Mouse (Mus musculus): ENCODE results near the gene Gm12845. TPM values are rescaled to one million over a fixed set of nuclear protein-coding genes. Genes with fewer than 3 reads are reported as not detected.

The Gm12845 gene
- not detected in 2 replicates for total RNA-seq (2014; rRNA removed; ENCODE audit: low replicate concordance)
- polyA plus RNA-seq (2015; fragmentation: Nextera tagmentation; extraction: Ambion mirVana), result not detected in 2 replicates

DNA sequence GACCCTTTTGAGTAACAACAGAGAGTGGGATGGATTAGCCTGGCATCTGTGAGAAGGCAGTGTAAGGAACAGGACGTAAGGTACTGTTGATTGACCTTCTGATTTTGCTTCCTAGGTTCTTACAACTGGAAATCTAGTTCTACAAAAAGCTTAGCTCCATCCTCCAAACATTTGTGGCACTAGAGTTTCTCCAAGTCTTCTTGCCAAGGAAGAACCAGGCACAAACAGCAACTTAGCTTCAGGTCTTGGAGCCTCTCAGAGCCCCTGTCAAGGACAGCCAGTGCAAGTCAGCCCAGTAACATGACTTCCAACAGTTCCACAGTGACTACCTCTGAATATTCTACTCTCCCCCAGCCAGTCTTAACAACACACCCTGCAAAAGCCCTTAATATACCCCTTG lies at the start of gene Gm12845:
Gm12845 (plus strand) TSS at position 301 of the 400 bp plus-strand sequence.
- no peak for ATAC-seq (ENCODE audit: insufficient read depth, low read depth)
- H3K27me3 ChIP-seq (ENCODE audit: control insufficient read depth, insufficient read depth, low read length), result no peaks in the 10 kb centered on the region
- no peak within 1 kb of the TSS for H3K4me2 ChIP-seq (ENCODE audit: low read depth, low read length)
- no peaks in the 10 kb centered on the region for H3K9me3 ChIP-seq (replicated peaks; ENCODE audit: control insufficient read depth, low read length)
- H3K4me3 ChIP-seq (ENCODE audit: low read depth, low read length), result no peak within 1 kb of the TSS
- 92% methylated on average over 1 of the region's 1 CpGs for WGBS
- no peak for DNase-seq (ENCODE audit: low spot score)
- TF ChIP-seq EP300 (IDR thresholded peaks at IDR 0.05; ENCODE audit: low read depth) (no peak), CTCF (IDR thresholded peaks at IDR 0.05; ENCODE audit: low read depth) (no peak)
- no peak within 1 kb of the TSS for H3K9ac ChIP-seq (replicated peaks; ENCODE audit: low read depth, low read length)
- no peaks in the 10 kb centered on the region for H3K4me1 ChIP-seq (ENCODE audit: control insufficient read depth, insufficient read depth)
- no peaks in the 10 kb centered on the region for H3K36me3 ChIP-seq (replicated peaks; ENCODE audit: control insufficient read depth, insufficient read depth, low read length)
- no peak within 1 kb of the TSS for H3K27ac ChIP-seq (ENCODE audit: low read depth)

DNA sequence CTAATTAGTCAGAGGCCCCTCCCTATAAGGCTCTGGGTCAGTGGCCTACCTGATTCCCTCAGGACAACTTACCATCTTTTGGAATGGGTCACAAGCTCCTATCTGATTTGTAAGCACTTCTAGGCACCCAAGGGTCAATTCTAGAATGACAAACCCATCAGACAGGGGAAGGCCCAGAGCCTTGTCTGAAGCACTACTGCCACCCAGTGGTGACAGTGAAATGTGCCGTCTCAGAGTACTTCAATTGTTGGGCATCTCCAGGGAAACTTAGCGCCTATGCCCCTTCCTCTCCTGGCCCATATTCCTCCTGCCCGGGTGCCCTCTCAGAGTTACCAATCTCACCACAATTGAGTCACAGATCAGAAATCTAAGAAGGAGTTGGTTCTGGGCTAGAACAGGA lies 47.3 kb upstream of the Gm12845 start:
- H3K4me1 ChIP-seq (ENCODE audit: control insufficient read depth, insufficient read depth), result no peaks in the 10 kb centered on the region
- H3K9me3 ChIP-seq (replicated peaks; ENCODE audit: control insufficient read depth, low read length), result no peaks in the 10 kb centered on the region
- DNase-seq (ENCODE audit: low spot score) (peak; percentile 68), ATAC-seq (ENCODE audit: insufficient read depth, low read depth) (peak; percentile 61)
- no peak overlapping the region for H3K4me3 ChIP-seq (ENCODE audit: low read depth, low read length)
- TF ChIP-seq CTCF (IDR thresholded peaks at IDR 0.05; ENCODE audit: low read depth) (peak; percentile 93), EP300 (IDR thresholded peaks at IDR 0.05; ENCODE audit: low read depth) (no peak)
- H3K36me3 ChIP-seq (replicated peaks; ENCODE audit: control insufficient read depth, insufficient read depth, low read length), result peaks cover 74% of the 10 kb centered on the region
- WGBS, result 17% methylated on average over 3 of the region's 3 CpGs
- H3K27ac ChIP-seq (ENCODE audit: low read depth), result no peak overlapping the region
- no peak overlapping the region for H3K4me2 ChIP-seq (ENCODE audit: low read depth, low read length)
- H3K9ac ChIP-seq (replicated peaks; ENCODE audit: low read depth, low read length), result no peak overlapping the region
- no peaks in the 10 kb centered on the region for H3K27me3 ChIP-seq (ENCODE audit: control insufficient read depth, insufficient read depth, low read length)

DNA sequence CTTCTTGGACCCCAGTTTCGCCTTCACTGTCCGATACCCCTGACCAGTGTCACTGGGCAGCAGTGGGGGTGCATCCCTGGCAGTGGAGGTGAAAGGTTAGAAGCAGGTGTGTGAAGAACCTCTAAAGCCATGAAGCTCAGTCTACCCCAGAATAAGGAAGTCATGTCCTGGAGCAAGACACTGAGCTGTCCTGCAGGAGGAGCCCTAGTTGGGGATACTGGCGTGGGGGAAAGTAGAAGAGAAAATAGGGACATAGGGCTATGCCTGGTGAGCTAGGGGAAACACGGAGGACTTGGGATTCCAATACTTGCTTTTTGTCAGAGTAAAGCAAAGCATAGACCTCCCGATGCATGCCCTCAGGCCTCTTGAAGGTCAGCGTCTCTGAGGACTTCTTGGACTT lies 43.2 kb upstream of the Gm12845 start:
- WGBS, result 68% methylated on average over 6 of the region's 6 CpGs
- Histone ChIP-seq H3K27ac (ENCODE audit: low read depth) (no peak overlapping the region), H3K4me1 (ENCODE audit: control insufficient read depth, insufficient read depth) (0 out of 2 replicates have a peak, but pooled peaks cover 6% of the 10 kb centered on the region), H3K36me3 (replicated peaks; ENCODE audit: control insufficient read depth, insufficient read depth, low read length) (peaks cover 42% of the 10 kb centered on the region), H3K4me2 (ENCODE audit: low read depth, low read length) (peak overlapping the region; percentile 96), H3K4me3 (ENCODE audit: low read depth, low read length) (peak overlapping the region; percentile 88; the same call in 1 of the 2 replicates), H3K9me3 (replicated peaks; ENCODE audit: control insufficient read depth, low read length) (no peaks in the 10 kb centered on the region), H3K27me3 (ENCODE audit: control insufficient read depth, insufficient read depth, low read length) (no peaks in the 10 kb centered on the region), H3K9ac (replicated peaks; ENCODE audit: low read depth, low read length) (peak overlapping the region; percentile 86; the same call in 1 of the 2 replicates)
- ATAC-seq (ENCODE audit: insufficient read depth, low read depth), result no peak
- no peak for TF ChIP-seq CTCF (IDR thresholded peaks at IDR 0.05; ENCODE audit: low read depth)
- TF ChIP-seq EP300 (IDR thresholded peaks at IDR 0.05; ENCODE audit: low read depth), result no peak
- DNase-seq (ENCODE audit: low spot score), result no peak

DNA sequence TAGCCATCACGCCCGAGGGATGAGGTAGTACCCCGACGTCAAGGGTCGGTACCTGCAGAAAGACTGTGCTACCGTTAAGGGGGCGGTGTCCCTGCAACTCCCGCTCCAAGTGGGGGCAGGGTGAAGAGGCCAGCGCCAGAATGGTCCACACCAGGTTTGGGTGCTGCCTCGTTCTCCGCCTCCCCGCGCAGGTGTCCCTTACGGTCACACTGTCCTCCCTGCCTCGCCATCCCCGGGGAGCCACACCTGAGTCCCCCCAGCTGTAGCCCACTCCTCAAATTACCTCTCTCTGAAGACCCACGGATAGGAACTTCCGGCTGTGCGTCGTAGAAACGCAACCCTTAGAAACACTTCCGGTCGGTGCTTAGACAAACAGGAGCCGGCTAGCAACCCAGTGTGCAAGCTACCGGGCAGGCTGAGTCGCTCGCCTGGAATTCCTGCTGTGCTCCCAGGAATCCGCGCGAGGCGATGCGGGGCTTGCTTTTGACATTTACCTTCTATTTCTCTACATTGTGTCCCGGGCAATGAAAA lies 42.2 kb upstream of the Gm12845 start, which contains the start of gene Dmap1:
Dmap1 (minus strand) TSS at position 343 of the 531 bp plus-strand sequence.
- Histone ChIP-seq H3K4me2 (ENCODE audit: low read depth, low read length) (peak within 1 kb of the TSS; percentile 96), H3K27ac (ENCODE audit: low read depth) (peak within 1 kb of the TSS; percentile 56; the same call in 1 of the 2 replicates), H3K4me3 (ENCODE audit: low read depth, low read length) (peak within 1 kb of the TSS; percentile 88), H3K4me1 (ENCODE audit: control insufficient read depth, insufficient read depth) (0 out of 2 replicates have a peak, but pooled peaks cover 6% of the 10 kb centered on the region), H3K9ac (replicated peaks; ENCODE audit: low read depth, low read length) (peak within 1 kb of the TSS; percentile 86), H3K9me3 (replicated peaks; ENCODE audit: control insufficient read depth, low read length) (no peaks in the 10 kb centered on the region), H3K36me3 (replicated peaks; ENCODE audit: control insufficient read depth, insufficient read depth, low read length) (peaks cover 34% of the 10 kb centered on the region), H3K27me3 (ENCODE audit: control insufficient read depth, insufficient read depth, low read length) (no peaks in the 10 kb centered on the region)
- ATAC-seq (ENCODE audit: insufficient read depth, low read depth) (peak; percentile 93), DNase-seq (ENCODE audit: low spot score) (peak; percentile 85)
- TF ChIP-seq CTCF (IDR thresholded peaks at IDR 0.05; ENCODE audit: low read depth) (no peak), EP300 (IDR thresholded peaks at IDR 0.05; ENCODE audit: low read depth) (peak; percentile 32; the same call in 1 of the 2 replicates)
- WGBS, result under 1% methylated on average over 33 of the region's 33 CpGs

DNA sequence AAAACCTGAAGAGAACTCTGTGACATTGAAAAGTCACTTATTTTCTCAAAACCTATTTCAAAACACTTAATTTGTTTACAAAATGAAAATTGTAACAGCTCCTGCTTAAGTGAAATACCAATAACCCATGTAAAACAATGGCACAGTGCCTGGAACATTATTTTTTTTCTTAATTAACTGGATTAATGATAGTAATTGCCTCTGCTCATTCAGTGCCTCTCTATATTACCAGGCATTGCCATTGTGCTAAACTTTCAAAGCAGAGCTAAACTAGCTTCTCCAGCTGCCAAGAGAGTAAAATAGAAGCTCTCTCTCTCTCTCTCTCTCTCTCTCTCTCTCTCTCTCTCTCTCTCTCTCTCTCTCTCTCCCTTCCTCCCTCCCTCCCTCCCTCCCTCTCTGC lies 41.7 kb upstream of the Gm12845 start:
- Histone ChIP-seq H3K27ac (ENCODE audit: low read depth) (peak overlapping the region; percentile 56; the same call in 1 of the 2 replicates), H3K9ac (replicated peaks; ENCODE audit: low read depth, low read length) (peak overlapping the region; percentile 86), H3K4me3 (ENCODE audit: low read depth, low read length) (peak overlapping the region; percentile 88), H3K4me1 (ENCODE audit: control insufficient read depth, insufficient read depth) (0 out of 2 replicates have a peak, but pooled peaks cover 6% of the 10 kb centered on the region), H3K36me3 (replicated peaks; ENCODE audit: control insufficient read depth, insufficient read depth, low read length) (peaks cover 32% of the 10 kb centered on the region), H3K4me2 (ENCODE audit: low read depth, low read length) (peak overlapping the region; percentile 96), H3K27me3 (ENCODE audit: control insufficient read depth, insufficient read depth, low read length) (no peaks in the 10 kb centered on the region), H3K9me3 (replicated peaks; ENCODE audit: control insufficient read depth, low read length) (no peaks in the 10 kb centered on the region)
- ATAC-seq (ENCODE audit: insufficient read depth, low read depth) (no peak), DNase-seq (ENCODE audit: low spot score) (no peak)
- TF ChIP-seq EP300 (IDR thresholded peaks at IDR 0.05; ENCODE audit: low read depth) (peak; percentile 18; the same call in 1 of the 2 replicates), CTCF (IDR thresholded peaks at IDR 0.05; ENCODE audit: low read depth) (no peak)

Data from heart, postnatal 0 days (tissue).